Mouse (Mus musculus) CH12.LX (cell line): ENCODE measurements around the gene Cln6. TPM values are rescaled to one million over a fixed set of nuclear protein-coding genes. Genes with fewer than 3 reads are reported as not detected.

ENCODE experiments used
- DNase-seq: peaks from one replicate; pipeline ENCODE4 v3.0.0-alpha.2; 2013; ENCODE audit errors: extremely low read depth
- H3K27ac ChIP-seq: 2 replicates; pipeline ENCODE4 v1.5.1; 2012; ENCODE audit warnings: low read depth, mild to moderate bottlenecking, control low read depth, moderate library complexity; ENCODE audit not compliant: insufficient read depth
- H3K27me3 ChIP-seq: replicated peaks from 2 replicates; pipeline ENCODE3; 2012; ENCODE audit warnings: inconsistent platforms
- H3K36me3 ChIP-seq, 2 experiments: replicated peaks in 1 of 2; 2 replicates each; pipeline versions ENCODE3 to v1.6.1; 2012; ENCODE audit warnings: inconsistent platforms in 1 of 2, low read length in 1 of 2, mild to moderate bottlenecking in 1 of 2, mixed read lengths in 1 of 2, moderate library complexity in 1 of 2; ENCODE audit not compliant: control insufficient read depth in 1 of 2, insufficient read depth in 1 of 2
- H3K4me1 ChIP-seq, 2 experiments: 2 replicates each; pipeline ENCODE4 v1.6.1; 2012; ENCODE audit warnings: inconsistent platforms in 1 of 2, moderate library complexity in 1 of 2; ENCODE audit not compliant: insufficient read depth in 2 of 2, control insufficient read depth in 1 of 2
- H3K4me2 ChIP-seq: 2 replicates; pipeline ENCODE4 v1.6.1; 2012; ENCODE audit warnings: low read depth, mild to moderate bottlenecking, control low read depth; ENCODE audit not compliant: poor library complexity, insufficient read depth, severe bottlenecking
- H3K4me3 ChIP-seq, 3 experiments: fragments of 150-350 bp in 1 of 3; sonication (generic) in 1 of 3; replicated peaks in 1 of 3; 2 replicates each; pipeline versions ENCODE3 to v1.5.1; 2011 to 2012; ENCODE audit warnings: low read depth in 2 of 3, low read length in 2 of 3, mild to moderate bottlenecking in 2 of 3, moderate library complexity in 2 of 3, control low read depth in 1 of 3, improper control_type of control experiment in 1 of 3, inconsistent platforms in 1 of 3, mixed read lengths in 1 of 3; ENCODE audit not compliant: poor library complexity in 1 of 3
- H3K79me2 ChIP-seq: replicated peaks from 2 replicates; pipeline ENCODE4 v1.6.1; 2012; ENCODE audit warnings: mild to moderate bottlenecking, moderate library complexity; ENCODE audit not compliant: control insufficient read depth, poor library complexity, insufficient read depth, severe bottlenecking; ENCODE audit errors: extremely low read depth
- H3K9ac ChIP-seq: 2 replicates; pipeline ENCODE4 v1.6.1; 2012; ENCODE audit warnings: low read depth, mild to moderate bottlenecking, control low read depth, moderate library complexity; ENCODE audit not compliant: insufficient read depth
- H3K9me3 ChIP-seq: replicated peaks from 2 replicates; pipeline ENCODE3; 2012; ENCODE audit warnings: low read length, inconsistent platforms, mixed read lengths
- CHD1 ChIP-seq: IDR thresholded peaks from 2 replicates; pipeline ENCODE4 v1.6.1; 2012; ENCODE audit warnings: low read depth, low read length, improper control_type of control experiment, inconsistent platforms
- CHD2 ChIP-seq: IDR thresholded peaks from 2 replicates; pipeline ENCODE4 v1.6.1; 2011; ENCODE audit warnings: low read length, improper control_type of control experiment
- CTCF ChIP-seq, 2 experiments: IDR thresholded peaks in 1 of 2; conservative IDR thresholded peaks in 1 of 2; 2 replicates each; pipeline ENCODE4 v1.5.1; 2011 to 2012; ENCODE audit warnings: low read depth in 2 of 2, low read length in 2 of 2, improper control_type of control experiment in 1 of 2, inconsistent platforms in 1 of 2, mild to moderate bottlenecking in 1 of 2, moderate library complexity in 1 of 2
- ELF1 ChIP-seq: IDR thresholded peaks from 2 replicates; pipeline ENCODE4 v1.6.1; 2014; ENCODE audit warnings: low read depth, mild to moderate bottlenecking, inconsistent platforms, low read length, improper control_type of control experiment
- ETS1 ChIP-seq: conservative IDR thresholded peaks from 2 replicates; pipeline ENCODE4 v1.6.1; 2012; ENCODE audit warnings: low read depth, mild to moderate bottlenecking, inconsistent platforms, low read length, improper control_type of control experiment, moderate library complexity
- HCFC1 ChIP-seq: IDR thresholded peaks from 2 replicates; pipeline ENCODE4 v1.6.1; 2012; ENCODE audit warnings: low read depth, mild to moderate bottlenecking, inconsistent platforms, low read length, improper control_type of control experiment
- IRF4 ChIP-seq: IDR thresholded peaks from 2 replicates; pipeline ENCODE4 v1.6.1; 2014; ENCODE audit warnings: low read depth, mild to moderate bottlenecking, inconsistent platforms, low read length, improper control_type of control experiment
- JUN ChIP-seq: IDR thresholded peaks from 2 replicates; pipeline ENCODE4 v1.6.1; 2011; ENCODE audit warnings: low read depth, mild to moderate bottlenecking, low read length, improper control_type of control experiment, moderate library complexity; ENCODE audit not compliant: insufficient read depth
- JUND ChIP-seq: conservative IDR thresholded peaks from 2 replicates; pipeline ENCODE4 v1.6.1; 2011; ENCODE audit warnings: low read depth, low read length, improper control_type of control experiment
- MAFK ChIP-seq: IDR thresholded peaks from 2 replicates; pipeline ENCODE4 v1.6.1; 2011; ENCODE audit warnings: low read length, improper control_type of control experiment; ENCODE audit not compliant: insufficient replicate concordance
- MAX ChIP-seq: IDR thresholded peaks from 2 replicates; pipeline ENCODE4 v1.6.1; 2011; ENCODE audit warnings: low read length, improper control_type of control experiment
- MXI1 ChIP-seq: IDR thresholded peaks from 2 replicates; pipeline ENCODE4 v1.6.1; 2011; ENCODE audit warnings: mild to moderate bottlenecking, low read depth, low read length, improper control_type of control experiment
- MYC ChIP-seq: IDR thresholded peaks from 2 replicates; pipeline ENCODE4 v1.6.1; 2011; ENCODE audit warnings: low read depth, mild to moderate bottlenecking, improper control_type of control experiment, low read length
- NELFE ChIP-seq: IDR thresholded peaks from 2 replicates; pipeline ENCODE4 v1.6.1; 2011; ENCODE audit warnings: low read depth, low read length, improper control_type of control experiment
- PAX5 ChIP-seq: IDR thresholded peaks from 2 replicates; pipeline ENCODE4 v1.6.1; 2012; ENCODE audit warnings: low read length, inconsistent platforms, mixed read lengths
- RAD21 ChIP-seq: IDR thresholded peaks from 2 replicates; pipeline ENCODE4 v1.6.1; 2011; ENCODE audit warnings: low read depth, mild to moderate bottlenecking, low read length, improper control_type of control experiment, moderate library complexity
- RCOR1 ChIP-seq: conservative IDR thresholded peaks from 2 replicates; pipeline ENCODE4 v1.6.1; 2012; ENCODE audit warnings: low read depth, mild to moderate bottlenecking, inconsistent platforms, low read length, improper control_type of control experiment
- SIN3A ChIP-seq: IDR thresholded peaks from 2 replicates; pipeline ENCODE4 v1.6.1; 2012; ENCODE audit warnings: low read length, improper control_type of control experiment, inconsistent platforms
- SMC3 ChIP-seq: IDR thresholded peaks from 2 replicates; pipeline ENCODE4 v1.6.1; 2011; ENCODE audit warnings: low read depth, low read length, improper control_type of control experiment
- TCF12 ChIP-seq: IDR thresholded peaks from 2 replicates; pipeline ENCODE4 v1.6.1; 2014; ENCODE audit warnings: low read depth, mild to moderate bottlenecking, inconsistent platforms, low read length, improper control_type of control experiment
- ZC3H11A ChIP-seq: IDR thresholded peaks from 2 replicates; pipeline ENCODE4 v1.6.1; 2012; ENCODE audit warnings: low read depth, mild to moderate bottlenecking, inconsistent platforms, low read length, improper control_type of control experiment
- ZNF384 ChIP-seq: IDR thresholded peaks from 2 replicates; pipeline ENCODE4 v1.6.1; 2012; ENCODE audit warnings: low read depth, low read length, improper control_type of control experiment, inconsistent platforms
- dilution Hi-C: fragments of 300-500 bp; cut with MboI; formaldehyde crosslinking; loops from 2 replicates; pipeline ENCODE4 v1.14.3; 2020; ENCODE audit warnings: low sequenced_read_pairs; ENCODE audit not compliant: extremely low pct_unique_long_range_greater_than_20kb, extremely low pct_ligation_motif_present
- in situ Hi-C: fragments of 300-500 bp; cut with MboI; formaldehyde crosslinking; loops from 3 replicates; pipeline ENCODE4 v1.14.3; 2019; ENCODE audit warnings: low sequenced_read_pairs, low pct_ligation_motif_present, low pct_unique_long_range_greater_than_20kb, mixed read lengths
- polyA plus RNA-seq: library from polyadenylated mRNA; unstranded; fragments of >175 nt; gene quantifications from 2 replicates; pipeline ENCODE4 v1.2.1, GENCODE M21; 2012; ENCODE audit warnings: low read depth; ENCODE audit not compliant: insufficient read length
- total RNA-seq, 2 experiments: library from RNA; depleted of rRNA; stranded (reverse); fragments of 300-350 nt in 1 of 2; fragments of >200 nt in 1 of 2; gene quantifications; 2 replicates each; pipeline ENCODE4 v1.2.3; 2012 to 2014

Gene Cln6
- total and polyA plus RNA-seq, 3 experiments, result 17.8 to 35.1 (median 25.3) TPM

GRCm38 (mm10) chr9:62828662-62829086, 9.9 kb upstream of the Cln6 start:
- Histone ChIP-seq H3K4me2 (peak overlapping the region; percentile 17; the same call in 1 of the 2 replicates), H3K36me3 (no peaks in the 10 kb centered on the region), H3K27me3 (no peaks in the 10 kb centered on the region), H3K27ac (no peak overlapping the region), H3K79me2 (no peaks in the 10 kb centered on the region), H3K4me1 (peaks cover 2 to 17% of the 10 kb centered on the region in 2 experiments; a peak in 2 of 4 replicates), H3K4me3 (no peak overlapping the region), H3K9me3 (no peaks in the 10 kb centered on the region), H3K9ac (no peak overlapping the region)
- TF ChIP-seq MXI1 (peak; percentile 92), PAX5 (no peak), RCOR1 (no peak), RAD21 (peak; percentile 69), NELFE (no peak), MYC (no peak), HCFC1 (peak; percentile 80), ZNF384 (peak; percentile 39; the same call in 1 of the 2 replicates), MAFK (no peak), MAX (peak; percentile 59; the same call in 1 of the 2 replicates), SIN3A (peak; percentile 87), IRF4 (peak; percentile 42; the same call in 1 of the 2 replicates), SMC3 (peak; percentile 59), TCF12 (peak; percentile 56; the same call in 1 of the 2 replicates), CTCF (conservative IDR thresholded peaks at IDR 0.05 in 1 of 2, IDR thresholded peaks at IDR 0.05 in 1 of 2; ENCODE audit: low read depth in 2 of 2, low read length in 2 of 2) (peak; percentile 26 to 84; a peak in 2 of 4 replicates), ETS1 (0 out of 2 replicates have a peak, but pooled peaks have one; percentile 10), ELF1 (peak; percentile 81), JUND (no peak), JUN (no peak), ZC3H11A (no peak)
- DNase-seq, result peak; percentile 89
- dilution Hi-C loops (no loop called here), in situ Hi-C loops (no loop called here)

GRCm38 (mm10) chr9:62829877-62830276, 8.7 kb upstream of the Cln6 start:
- no peak overlapping the region for H3K27ac ChIP-seq
- H3K36me3 ChIP-seq, result no peaks in the 10 kb centered on the region
- H3K27me3 ChIP-seq, result no peaks in the 10 kb centered on the region
- in situ Hi-C loops (no loop called here), dilution Hi-C loops (no loop called here)
- H3K9me3 ChIP-seq, result no peaks in the 10 kb centered on the region
- H3K4me1 ChIP-seq, result peaks cover 2 to 17% of the 10 kb centered on the region in 2 experiments; a peak in 2 of 4 replicates
- no peak for DNase-seq
- H3K4me3 ChIP-seq, result no peak overlapping the region
- TF ChIP-seq CTCF (conservative IDR thresholded peaks at IDR 0.05 in 1 of 2, IDR thresholded peaks at IDR 0.05 in 1 of 2; ENCODE audit: low read depth in 2 of 2, low read length in 2 of 2) (no peak), HCFC1 (no peak), CHD2 (no peak), CHD1 (no peak)
- H3K4me2 ChIP-seq, result no peak overlapping the region
- no peaks in the 10 kb centered on the region for H3K79me2 ChIP-seq
- H3K9ac ChIP-seq, result no peak overlapping the region
